Mouse (Mus musculus) heart, postnatal 0 days (tissue): ENCODE results near the gene Oprd1. TPM values are rescaled to one million over a fixed set of nuclear protein-coding genes. Genes with fewer than 3 reads are reported as not detected.

Experiments
- ATAC-seq: fragments of 200-750 bp; cut with Nextera tagmentation; 2 replicates; pipeline ENCODE4 v1.8.0; 2017; ENCODE audit warnings: low read depth, moderate number of reproducible peaks, moderate library complexity; ENCODE audit not compliant: insufficient read depth
- DNase-seq: peaks from one replicate; pipeline ENCODE4 v3.0.0-alpha.2; 2016; ENCODE audit warnings: low spot score
- H3K27ac ChIP-seq: fragments of 300-500 bp; sonication (generic); 2 replicates; pipeline ENCODE4 v1.5.1; 2014; ENCODE audit warnings: low read depth, mild to moderate bottlenecking
- H3K27me3 ChIP-seq: fragments of 300-500 bp; sonication (generic); 2 replicates; pipeline ENCODE4 v1.6.1; 2014; ENCODE audit warnings: low read length, mixed read lengths; ENCODE audit not compliant: control insufficient read depth, insufficient read depth
- H3K36me3 ChIP-seq: fragments of 300-500 bp; sonication (generic); replicated peaks from 2 replicates; pipeline ENCODE4 v1.6.1; 2014; ENCODE audit warnings: low read length, mixed read lengths; ENCODE audit not compliant: control insufficient read depth, insufficient read depth
- H3K4me1 ChIP-seq: fragments of 300-500 bp; sonication (generic); 2 replicates; pipeline ENCODE4 v1.6.1; 2014; ENCODE audit warnings: antibody characterized with exemption; ENCODE audit not compliant: control insufficient read depth, insufficient read depth
- H3K4me2 ChIP-seq: fragments of 300-500 bp; sonication (generic); 2 replicates; pipeline ENCODE4 v1.6.1; 2014; ENCODE audit warnings: low read depth, mild to moderate bottlenecking, low read length, moderate library complexity
- H3K4me3 ChIP-seq: fragments of 300-500 bp; sonication (generic); 2 replicates; pipeline ENCODE4 v1.5.1; 2014; ENCODE audit warnings: low read depth, low read length
- H3K9ac ChIP-seq: fragments of 300-500 bp; sonication (generic); replicated peaks from 2 replicates; pipeline ENCODE4 v1.6.1; 2014; ENCODE audit warnings: low read depth, low read length, mixed read lengths
- H3K9me3 ChIP-seq: fragments of 300-500 bp; sonication (generic); replicated peaks from 2 replicates; pipeline ENCODE4 v1.6.1; 2016; ENCODE audit warnings: low read length; ENCODE audit not compliant: control insufficient read depth
- CTCF ChIP-seq: IDR thresholded peaks from 2 replicates; pipeline ENCODE4 v1.5.1; 2016; ENCODE audit warnings: antibody characterized with exemption, control low read depth, low read depth
- EP300 ChIP-seq: IDR thresholded peaks from 2 replicates; pipeline ENCODE4 v1.6.1; 2016; ENCODE audit warnings: antibody characterized with exemption, low read depth
- WGBS: fragments of 180-500 bp; shearing (Covaris S2); extraction: QIAGEN DNeasy Blood & Tissue Kit; methylation state at CpG from one replicate; pipeline ENCODE4 v1.1.7; 2014; 5-methylcytosine and 5-hydroxymethylcytosine counted together
- polyA plus RNA-seq: library from polyadenylated mRNA; unstranded; fragments of >200 nt; fragmentation: Nextera tagmentation; extraction: Ambion mirVana; gene quantifications from 2 replicates; pipeline ENCODE4 v1.2.1, GENCODE M21; 2015
- total RNA-seq: library from RNA; depleted of rRNA; stranded (reverse); fragments of >200 nt; gene quantifications from 2 replicates; pipeline ENCODE4 v1.2.3, GENCODE M21; 2014; ENCODE audit warnings: low replicate concordance; rRNA removed

Oprd1 gene
- total RNA-seq = 0.93 and 1.1 TPM in 2 replicates
- 0.37 and 0.70 TPM in 2 replicates for polyA plus RNA-seq

- H3K4me3 ChIP-seq = peak within 1 kb of the TSS; percentile 48
- no peaks in the 10 kb centered on the region for H3K9me3 ChIP-seq
- H3K36me3 ChIP-seq = no peaks in the 10 kb centered on the region
- H3K9ac ChIP-seq = peak within 1 kb of the TSS; percentile 33; the same call in 1 of the 2 replicates
- no peak for TF ChIP-seq EP300
- TF ChIP-seq CTCF = no peak
- H3K4me1 ChIP-seq = peaks cover 5% of the 10 kb centered on the region; the same call in 1 of the 2 replicates
- WGBS = under 1% methylated on average over 44 of the region's 89 CpGs
- peak within 1 kb of the TSS; percentile 83 for H3K4me2 ChIP-seq
- ATAC-seq (peak; percentile 47), DNase-seq (no peak)
- no peak within 1 kb of the TSS for H3K27ac ChIP-seq
- peaks cover 49% of the 10 kb centered on the region for H3K27me3 ChIP-seq
Observed at GRCm38 (mm10) chr4:132144080-132144841, at the start of gene Oprd1. Gene Oprd1 (minus strand): TSS chr4:132144486.

GRCm38 (mm10) chr4:132187826-132188401, 43.6 kb upstream of the Oprd1 start:
- Histone ChIP-seq H3K9me3 (no peaks in the 10 kb centered on the region), H3K27ac (no peak overlapping the region), H3K27me3 (no peaks in the 10 kb centered on the region), H3K9ac (no peak overlapping the region), H3K4me1 (no peaks in the 10 kb centered on the region), H3K4me3 (no peak overlapping the region), H3K4me2 (no peak overlapping the region), H3K36me3 (peaks cover 38% of the 10 kb centered on the region)
- WGBS = 90% methylated on average over 2 of the region's 2 CpGs
- TF ChIP-seq EP300 = no peak
- no peak for TF ChIP-seq CTCF
- ATAC-seq (no peak), DNase-seq (no peak)

GRCm38 (mm10) chr4:132183162-132183561, 38.9 kb upstream of the Oprd1 start:
- ATAC-seq = no peak
- Histone ChIP-seq H3K27ac (no peak overlapping the region), H3K9ac (no peak overlapping the region), H3K36me3 (peaks cover 39% of the 10 kb centered on the region), H3K4me3 (no peak overlapping the region), H3K4me2 (no peak overlapping the region), H3K4me1 (no peaks in the 10 kb centered on the region), H3K27me3 (no peaks in the 10 kb centered on the region), H3K9me3 (no peaks in the 10 kb centered on the region)
- DNase-seq = no peak
- TF ChIP-seq EP300 = no peak
- TF ChIP-seq CTCF = no peak
- WGBS = 91% methylated on average over 3 of the region's 3 CpGs

GRCm38 (mm10) chr4:132181721-132182658, 37.7 kb upstream of the Oprd1 start:
- Histone ChIP-seq H3K36me3 (peaks cover 39% of the 10 kb centered on the region), H3K9me3 (no peaks in the 10 kb centered on the region)
- ATAC-seq = no peak

GRCm38 (mm10) chr4:132180710-132181109, 36.4 kb upstream of the Oprd1 start:
- Histone ChIP-seq H3K4me2 (no peak overlapping the region), H3K9ac (no peak overlapping the region), H3K27ac (no peak overlapping the region), H3K9me3 (no peaks in the 10 kb centered on the region), H3K4me3 (no peak overlapping the region), H3K4me1 (no peaks in the 10 kb centered on the region), H3K36me3 (peaks cover 36% of the 10 kb centered on the region), H3K27me3 (no peaks in the 10 kb centered on the region)
- 76% methylated on average over 9 of the region's 9 CpGs for WGBS
- TF ChIP-seq CTCF (peak; percentile 22; the same call in 1 of the 2 replicates), EP300 (no peak)
- ATAC-seq = no peak
- no peak for DNase-seq

More at GRCm38 (mm10) chr4:132181721-132182658, 37.7 kb upstream of the Oprd1 start:
- 66% methylated on average over 22 of the region's 22 CpGs for WGBS
- Histone ChIP-seq H3K9ac (no peak overlapping the region), H3K4me1 (no peaks in the 10 kb centered on the region), H3K27me3 (no peaks in the 10 kb centered on the region), H3K4me2 (no peak overlapping the region), H3K27ac (no peak overlapping the region), H3K4me3 (no peak overlapping the region)
- DNase-seq = no peak
- TF ChIP-seq CTCF = peak; percentile 16; the same call in 1 of the 2 replicates
- no peak for TF ChIP-seq EP300
